Mouse (Mus musculus) liver, embryonic 16.5 days (tissue): ENCODE results near the gene Spindoc. TPM values are rescaled to one million over a fixed set of nuclear protein-coding genes. Genes with fewer than 3 reads are reported as not detected.

Experiments
- ATAC-seq: fragments of 200-750 bp; cut with Nextera tagmentation; 2 replicates; pipeline ENCODE4 v1.8.0; 2017; ENCODE audit warnings: low read depth, mild to moderate bottlenecking, moderate number of reproducible peaks, moderate library complexity
- H3K27ac ChIP-seq: fragments of 300-500 bp; sonication (generic); 2 replicates; pipeline ENCODE4 v1.5.1; 2014; ENCODE audit warnings: mild to moderate bottlenecking, low read length
- H3K27me3 ChIP-seq: fragments of 300-500 bp; sonication (generic); 2 replicates; pipeline ENCODE4 v1.6.1; 2014; ENCODE audit warnings: low read depth, low read length, mixed read lengths; ENCODE audit not compliant: control insufficient read depth, insufficient read depth
- H3K36me3 ChIP-seq: fragments of 300-500 bp; sonication (generic); 2 replicates; pipeline ENCODE4 v1.6.1; 2014; ENCODE audit warnings: mild to moderate bottlenecking; ENCODE audit not compliant: control insufficient read depth, insufficient read depth
- H3K4me1 ChIP-seq: fragments of 300-500 bp; sonication (generic); 2 replicates; pipeline ENCODE4 v1.6.1; 2014; ENCODE audit warnings: low read depth, low read length, mixed read lengths; ENCODE audit not compliant: control insufficient read depth
- H3K4me2 ChIP-seq: fragments of 300-500 bp; sonication (generic); 2 replicates; pipeline ENCODE4 v1.6.1; 2014; ENCODE audit warnings: low read depth, low read length, mixed read lengths
- H3K4me3 ChIP-seq: fragments of 300-500 bp; sonication (generic); 2 replicates; pipeline ENCODE4 v1.5.1; 2014; ENCODE audit warnings: low read depth, mild to moderate bottlenecking, low read length
- H3K9ac ChIP-seq: fragments of 300-500 bp; sonication (generic); 2 replicates; pipeline ENCODE4 v1.6.1; 2014; ENCODE audit warnings: low read depth, low read length
- H3K9me3 ChIP-seq: fragments of 300-500 bp; sonication (generic); replicated peaks from 2 replicates; pipeline ENCODE4 v1.6.1; 2016; ENCODE audit warnings: low read length; ENCODE audit not compliant: control insufficient read depth
- WGBS: fragments of 180-500 bp; shearing (Covaris S2); extraction: QIAGEN DNeasy Blood & Tissue Kit; methylation state at CpG from one replicate; pipeline ENCODE4 v1.1.7; 2014; ENCODE audit not compliant: insufficient replicate concordance; 5-methylcytosine and 5-hydroxymethylcytosine counted together
- polyA plus RNA-seq: library from polyadenylated mRNA; unstranded; fragments of >200 nt; fragmentation: Nextera tagmentation; extraction: Ambion mirVana; gene quantifications from 2 replicates; pipeline ENCODE4 v1.2.1, GENCODE M21; 2015

The Spindoc gene
- polyA plus RNA-seq, 1 experiment from 2014 or later = 2.8 TPM

- H3K4me2 ChIP-seq = no peak overlapping the region
- peaks cover 36% of the 10 kb centered on the region for H3K4me1 ChIP-seq
- WGBS = 78% methylated on average over 27 of the region's 27 CpGs
- H3K9me3 ChIP-seq = no peaks in the 10 kb centered on the region
- no peak overlapping the region for H3K27ac ChIP-seq
- ATAC-seq = no peak
- peaks cover 13% of the 10 kb centered on the region for H3K27me3 ChIP-seq
- H3K36me3 ChIP-seq = no peaks in the 10 kb centered on the region; the same call in none of the 2 replicates
- H3K4me3 ChIP-seq = no peak overlapping the region
- H3K9ac ChIP-seq = no peak overlapping the region
Measured at GRCm38 (mm10) chr19:7420841-7421601, 38.2 kb upstream of the Spindoc start.

- no peaks in the 10 kb centered on the region; the same call in 1 of the 2 replicates for H3K36me3 ChIP-seq
- ATAC-seq = no peak
- 62% methylated on average over 12 of the region's 12 CpGs for WGBS
- H3K27ac ChIP-seq = no peak overlapping the region
- no peak overlapping the region for H3K4me3 ChIP-seq
- H3K9ac ChIP-seq = no peak overlapping the region
- H3K27me3 ChIP-seq = peaks cover 17% of the 10 kb centered on the region
- H3K9me3 ChIP-seq = no peaks in the 10 kb centered on the region
- H3K4me2 ChIP-seq = no peak overlapping the region
- peaks cover 36% of the 10 kb centered on the region for H3K4me1 ChIP-seq
Measured at GRCm38 (mm10) chr19:7420108-7420507, 37.3 kb upstream of the Spindoc start.

DNA sequence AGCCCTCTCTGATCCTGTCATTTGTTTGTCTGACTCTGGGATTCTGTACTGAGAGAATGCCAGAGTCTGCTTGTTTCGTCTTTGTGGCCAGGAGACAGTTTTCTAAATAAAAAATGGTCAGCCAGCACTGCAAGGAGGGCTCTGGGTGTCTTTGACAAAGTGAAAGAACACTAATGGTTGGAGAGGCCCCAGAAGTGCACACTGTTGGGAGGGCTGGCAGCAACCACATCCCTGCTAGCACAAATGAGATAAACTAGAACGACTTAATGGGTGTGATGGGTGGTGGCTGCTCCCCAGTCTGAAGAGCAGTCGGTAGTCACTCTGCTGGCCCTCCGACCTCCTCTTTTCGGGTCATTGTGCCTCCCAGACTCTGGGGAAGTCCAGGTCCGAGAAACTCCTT, 36.3 kb upstream of the Spindoc start:
- peaks cover 17% of the 10 kb centered on the region for H3K27me3 ChIP-seq
- 12% methylated on average over 6 of the region's 6 CpGs for WGBS
- peak overlapping the region; percentile 92 for H3K4me2 ChIP-seq
- 0 out of 2 replicates have a peak, but pooled peaks have one; percentile 8 for ATAC-seq
- H3K27ac ChIP-seq = no peak overlapping the region
- H3K9me3 ChIP-seq = no peaks in the 10 kb centered on the region
- peak overlapping the region; percentile 25 for H3K9ac ChIP-seq
- peaks cover 36% of the 10 kb centered on the region for H3K4me1 ChIP-seq
- no peaks in the 10 kb centered on the region for H3K36me3 ChIP-seq
- peak overlapping the region; percentile 42 for H3K4me3 ChIP-seq

- H3K9ac ChIP-seq = peak overlapping the region; percentile 75
- peak; percentile 66 for ATAC-seq
Measured at GRCm38 (mm10) chr19:7417911-7418849, 35.4 kb upstream of the Spindoc start.

GRCm38 (mm10) chr19:7416834-7417735, 34.3 kb upstream of the Spindoc start, which contains the start of gene 2700081O15Rik:
Gene 2700081O15Rik (plus strand): TSS chr19:7417625.
- peaks cover 35% of the 10 kb centered on the region for H3K4me1 ChIP-seq
- ATAC-seq = peak; percentile 67
- WGBS = under 1% methylated on average over 100 of the region's 107 CpGs
- H3K27ac ChIP-seq = peak within 1 kb of the TSS; percentile 42
- H3K27me3 ChIP-seq = peaks cover 17% of the 10 kb centered on the region
- H3K4me2 ChIP-seq = peak within 1 kb of the TSS; percentile 92
- H3K9ac ChIP-seq = peak within 1 kb of the TSS; percentile 75
- no peaks in the 10 kb centered on the region for H3K9me3 ChIP-seq
- peak within 1 kb of the TSS; percentile 77 for H3K4me3 ChIP-seq
- no peaks in the 10 kb centered on the region for H3K36me3 ChIP-seq

More at GRCm38 (mm10) chr19:7417911-7418849, 35.4 kb upstream of the Spindoc start:
- H3K9me3 ChIP-seq = no peaks in the 10 kb centered on the region
- H3K27me3 ChIP-seq = peaks cover 17% of the 10 kb centered on the region
- H3K36me3 ChIP-seq = no peaks in the 10 kb centered on the region
- H3K4me3 ChIP-seq = peak overlapping the region; percentile 77
- H3K4me2 ChIP-seq = peak overlapping the region; percentile 92
- H3K4me1 ChIP-seq = peaks cover 35% of the 10 kb centered on the region
- WGBS = under 1% methylated on average over 52 of the region's 59 CpGs
- H3K27ac ChIP-seq = peak overlapping the region; percentile 42

DNA sequence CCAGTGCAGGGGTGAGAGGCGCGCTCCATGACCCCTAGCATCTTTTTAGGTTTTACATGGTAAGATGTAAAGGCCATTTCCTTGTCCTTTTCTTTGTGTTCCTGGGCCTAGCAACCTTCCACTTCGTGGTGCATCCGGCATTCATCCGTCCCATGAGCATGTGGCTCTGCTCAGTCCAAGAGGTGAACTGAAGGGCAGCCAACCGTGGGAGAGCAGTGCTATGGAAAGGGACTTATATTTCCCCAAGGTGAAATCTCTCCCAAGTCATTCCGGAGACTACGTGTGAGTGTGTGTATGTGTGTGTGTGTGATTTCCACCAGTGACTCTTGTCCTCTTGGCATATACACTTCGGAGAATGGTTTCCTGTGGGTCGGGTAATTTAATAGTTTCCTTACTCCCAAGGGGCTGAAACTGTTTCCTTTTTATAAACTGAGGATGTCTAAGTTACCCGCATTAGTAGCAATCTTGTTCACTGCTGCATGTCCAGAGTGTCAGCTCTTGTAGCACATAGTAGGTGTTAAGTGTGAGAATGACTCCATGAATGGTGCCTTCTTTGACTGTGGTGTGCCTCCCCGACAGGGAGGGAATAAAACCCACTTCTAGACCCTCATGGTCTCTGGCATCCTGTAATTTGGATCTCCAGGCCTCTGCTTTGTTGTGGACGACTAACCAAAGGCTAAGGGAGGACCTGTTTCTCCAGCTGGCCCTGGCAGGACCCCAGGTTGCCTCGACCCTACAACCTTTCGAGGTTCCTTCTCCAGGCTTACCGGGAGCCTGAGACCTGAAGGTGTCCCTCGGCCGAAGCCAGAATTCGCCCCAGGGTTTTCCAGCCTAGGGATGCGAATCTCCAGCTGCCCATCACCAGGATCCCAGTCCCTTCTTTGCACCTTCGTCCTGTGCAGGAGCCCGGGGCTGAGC, 33.4 kb upstream of the Spindoc start:
- H3K9ac ChIP-seq = peak overlapping the region; percentile 75
- H3K27me3 ChIP-seq = peaks cover 17% of the 10 kb centered on the region
- ATAC-seq = no peak
- WGBS = 40% methylated on average over 22 of the region's 22 CpGs
- no peaks in the 10 kb centered on the region for H3K36me3 ChIP-seq
- peaks cover 35% of the 10 kb centered on the region for H3K4me1 ChIP-seq
- peak overlapping the region; percentile 77 for H3K4me3 ChIP-seq
- peak overlapping the region; percentile 92 for H3K4me2 ChIP-seq
- no peak overlapping the region; the same call in 1 of the 2 replicates for H3K27ac ChIP-seq
- no peaks in the 10 kb centered on the region for H3K9me3 ChIP-seq

DNA sequence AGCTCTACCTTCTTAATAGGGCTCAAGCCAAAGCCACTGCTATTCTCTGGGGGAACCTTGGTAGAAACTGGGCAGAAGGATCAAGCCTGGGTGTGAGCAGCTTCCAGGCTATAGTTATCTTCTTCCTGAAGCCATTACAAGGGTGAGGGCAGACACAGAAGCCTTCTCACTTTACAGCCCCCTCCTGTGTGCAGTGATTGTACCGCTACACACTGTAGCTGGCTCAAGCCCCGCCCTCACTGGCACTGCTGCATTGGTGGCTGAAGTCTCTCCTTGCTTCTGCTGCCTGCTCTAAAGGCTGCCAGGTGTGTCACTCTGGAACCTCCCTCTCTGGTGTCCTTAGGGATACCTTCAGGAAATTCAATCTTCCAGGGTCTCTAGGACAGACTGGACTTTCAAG, 29.6 kb upstream of the Spindoc start:
- Histone ChIP-seq H3K4me2 (no peak overlapping the region), H3K36me3 (no peaks in the 10 kb centered on the region), H3K27me3 (peaks cover 17% of the 10 kb centered on the region), H3K4me3 (no peak overlapping the region), H3K27ac (no peak overlapping the region), H3K9ac (no peak overlapping the region), H3K9me3 (no peaks in the 10 kb centered on the region), H3K4me1 (peaks cover 6% of the 10 kb centered on the region)
- ATAC-seq = no peak
- 50% methylated on average over 2 of the region's 2 CpGs for WGBS
